Mouse (Mus musculus) kidney, postnatal 0 days (tissue): ENCODE data around the gene Slc9a9. TPM values are rescaled to one million over a fixed set of nuclear protein-coding genes. Genes with fewer than 3 reads are reported as not detected.
A peak's percentile ranks its signal among the peaks of the same experiment; 100 is the strongest.

Source experiments
- ATAC-seq: fragments of 200-750 bp; cut with Nextera tagmentation; replicated peaks from 2 replicates; pipeline ENCODE4 v1.8.0; 2017; ENCODE audit warnings: low read depth, moderate number of reproducible peaks, moderate TSS enrichment, moderate library complexity; ENCODE audit not compliant: low FRiP score
- DNase-seq: peaks from one replicate; pipeline ENCODE4 v3.0.0-alpha.2; 2016; ENCODE audit warnings: low spot score
- H3K27ac ChIP-seq: fragments of 300-500 bp; sonication (generic); 2 replicates; pipeline ENCODE4 v1.5.1; 2014; ENCODE audit warnings: mild to moderate bottlenecking
- H3K27me3 ChIP-seq: fragments of 300-500 bp; sonication (generic); 2 replicates; pipeline ENCODE4 v1.6.1; 2014; ENCODE audit warnings: low read length, mixed read lengths; ENCODE audit not compliant: insufficient read depth
- H3K36me3 ChIP-seq: fragments of 300-500 bp; sonication (generic); 2 replicates; pipeline ENCODE4 v1.6.1; 2014; ENCODE audit warnings: low read length, mixed read lengths; ENCODE audit not compliant: insufficient read depth
- H3K4me1 ChIP-seq: fragments of 300-500 bp; sonication (generic); replicated peaks from 2 replicates; pipeline ENCODE4 v1.6.1; 2014; ENCODE audit warnings: antibody characterized with exemption, low read length, mixed read lengths; ENCODE audit not compliant: insufficient read depth
- H3K4me2 ChIP-seq: fragments of 300-500 bp; sonication (generic); 2 replicates; pipeline ENCODE4 v1.6.1; 2014; ENCODE audit warnings: mild to moderate bottlenecking, low read length, moderate library complexity, mixed read lengths
- H3K4me3 ChIP-seq: fragments of 300-500 bp; sonication (generic); replicated peaks from 2 replicates; pipeline ENCODE4 v1.5.1; 2014; ENCODE audit warnings: low read depth, low read length
- H3K9ac ChIP-seq: fragments of 300-500 bp; sonication (generic); 2 replicates; pipeline ENCODE4 v1.6.1; 2014; ENCODE audit warnings: low read depth, low read length
- H3K9me3 ChIP-seq: fragments of 300-500 bp; sonication (generic); replicated peaks from 2 replicates; pipeline ENCODE4 v1.6.1; 2016; ENCODE audit warnings: low read length, inconsistent platforms, mixed read lengths
- CTCF ChIP-seq: IDR thresholded peaks from 2 replicates; pipeline ENCODE4 v1.5.1; 2016; ENCODE audit warnings: antibody characterized with exemption, low read depth, mild to moderate bottlenecking, moderate library complexity
- WGBS: fragments of 180-500 bp; shearing (Covaris S2); extraction: QIAGEN DNeasy Blood & Tissue Kit; methylation state at CpG from one replicate; pipeline ENCODE4 v1.1.7; 2014; 5-methylcytosine and 5-hydroxymethylcytosine counted together
- polyA plus RNA-seq: library from polyadenylated mRNA; unstranded; fragments of >200 nt; fragmentation: Nextera tagmentation; extraction: Ambion mirVana; gene quantifications from 2 replicates; pipeline ENCODE4 v1.2.1, GENCODE M21; 2015

The Slc9a9 gene
- polyA plus RNA-seq, 1 experiment from 2014 or later, result 2.6 TPM

DNA sequence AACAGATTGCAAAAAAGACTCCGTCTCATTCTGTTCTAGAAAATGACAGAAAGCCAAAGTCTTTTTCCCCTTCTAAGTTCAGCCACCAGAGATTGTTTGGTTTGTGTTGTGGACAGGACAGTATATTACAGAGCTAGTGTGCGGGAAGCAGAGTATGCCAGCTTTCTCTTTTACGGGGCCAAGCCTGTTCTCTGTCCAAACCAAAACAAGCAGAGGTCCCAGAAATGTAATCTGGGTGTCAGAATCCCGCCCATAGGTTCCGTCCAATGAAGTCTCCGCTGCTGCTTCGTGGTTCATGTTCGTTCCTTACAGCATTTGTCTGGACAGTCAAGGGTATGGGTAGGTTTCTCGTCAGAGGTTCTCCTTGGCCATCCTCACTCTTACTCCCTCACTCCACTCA is 242.4 kb downstream of the Slc9a9 start:
- WGBS, result 76% methylated on average over 9 of the region's 9 CpGs
- no peaks in the 10 kb centered on the region for H3K27me3 ChIP-seq
- no peaks in the 10 kb centered on the region for H3K9me3 ChIP-seq
- ATAC-seq (no peak), DNase-seq (no peak)
- no peaks in the 10 kb centered on the region for H3K4me1 ChIP-seq
- H3K36me3 ChIP-seq, result no peaks in the 10 kb centered on the region
- no peak overlapping the region for H3K27ac ChIP-seq
- no peak overlapping the region for H3K4me3 ChIP-seq
- H3K9ac ChIP-seq, result no peak overlapping the region
- H3K4me2 ChIP-seq, result no peak overlapping the region
- TF ChIP-seq CTCF, result no peak

DNA sequence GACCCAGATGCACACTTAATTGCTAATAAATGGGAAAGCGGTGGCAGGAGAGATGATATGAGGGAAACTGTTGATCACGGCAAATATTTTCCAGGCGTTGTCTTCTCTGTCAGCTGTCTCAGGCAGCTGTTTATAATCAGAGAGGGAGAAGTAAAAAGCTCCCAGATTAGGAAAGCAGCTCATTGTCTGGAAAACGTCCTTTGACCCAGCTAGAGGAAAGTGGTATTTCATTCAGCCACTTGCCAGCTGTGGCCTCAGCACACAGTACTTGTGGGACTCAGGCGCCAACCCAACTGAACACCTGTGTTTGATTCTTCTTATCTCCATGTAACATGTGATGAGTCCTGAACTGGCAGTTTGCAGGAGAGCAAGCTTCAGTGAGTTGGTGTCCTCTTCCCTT is 252.4 kb downstream of the Slc9a9 start:
- Histone ChIP-seq H3K27me3 (no peaks in the 10 kb centered on the region), H3K9me3 (no peaks in the 10 kb centered on the region), H3K27ac (no peak overlapping the region), H3K4me2 (no peak overlapping the region), H3K36me3 (no peaks in the 10 kb centered on the region), H3K4me3 (no peak overlapping the region), H3K9ac (no peak overlapping the region), H3K4me1 (no peaks in the 10 kb centered on the region)
- no peak for TF ChIP-seq CTCF
- no peak for DNase-seq
- WGBS, result 45% methylated on average over 5 of the region's 5 CpGs
- ATAC-seq, result no peak

DNA sequence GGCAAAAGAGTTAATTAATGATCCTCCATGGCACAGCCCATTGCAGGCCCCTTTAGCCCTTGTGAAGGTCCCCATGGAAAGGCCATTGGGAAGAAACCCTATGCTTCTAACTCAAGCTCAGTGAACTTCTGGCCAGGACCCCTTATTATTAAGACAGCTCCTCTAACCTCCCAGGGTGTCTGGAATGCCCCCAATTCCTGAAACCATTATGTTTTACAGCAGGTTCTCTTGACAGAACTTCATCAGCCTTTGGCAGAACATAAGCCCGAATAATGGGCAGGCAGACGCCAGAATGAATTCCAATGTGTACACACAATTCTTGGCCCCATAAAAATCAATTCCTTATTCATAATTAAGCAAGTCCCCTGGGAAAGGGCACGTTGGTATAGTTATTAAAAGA is 256.1 kb downstream of the Slc9a9 start:
- Histone ChIP-seq H3K36me3 (no peaks in the 10 kb centered on the region), H3K27ac (no peak overlapping the region), H3K4me3 (no peak overlapping the region), H3K9me3 (no peaks in the 10 kb centered on the region), H3K4me1 (no peaks in the 10 kb centered on the region), H3K9ac (no peak overlapping the region), H3K27me3 (no peaks in the 10 kb centered on the region), H3K4me2 (no peak overlapping the region)
- no peak for ATAC-seq
- 67% methylated on average over 3 of the region's 3 CpGs for WGBS
- TF ChIP-seq CTCF, result no peak
- DNase-seq, result no peak

DNA sequence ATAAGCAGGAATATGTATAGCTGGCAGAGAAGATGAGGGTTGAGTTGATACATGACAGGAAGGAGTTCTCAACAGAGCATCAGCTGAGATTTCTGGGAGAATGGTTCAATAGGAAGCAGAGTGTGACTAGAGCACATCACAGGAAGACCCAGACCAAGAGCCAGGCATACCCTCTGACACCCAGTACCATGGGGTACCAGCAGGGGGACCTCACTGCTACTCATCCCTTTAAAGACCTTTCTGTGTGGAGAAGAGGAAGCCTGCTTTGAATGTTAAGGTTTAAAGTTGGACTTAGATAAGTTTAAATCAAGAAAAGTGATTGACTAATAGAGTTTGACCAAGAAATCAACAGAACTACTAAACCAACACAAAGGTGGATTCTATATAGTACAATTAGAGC is 257.4 kb downstream of the Slc9a9 start:
- Histone ChIP-seq H3K9ac (no peak overlapping the region), H3K36me3 (no peaks in the 10 kb centered on the region), H3K4me2 (no peak overlapping the region), H3K9me3 (no peaks in the 10 kb centered on the region), H3K27me3 (no peaks in the 10 kb centered on the region), H3K4me1 (no peaks in the 10 kb centered on the region), H3K27ac (no peak overlapping the region), H3K4me3 (no peak overlapping the region)
- TF ChIP-seq CTCF, result peak; percentile 52
- ATAC-seq (no peak), DNase-seq (no peak)

DNA sequence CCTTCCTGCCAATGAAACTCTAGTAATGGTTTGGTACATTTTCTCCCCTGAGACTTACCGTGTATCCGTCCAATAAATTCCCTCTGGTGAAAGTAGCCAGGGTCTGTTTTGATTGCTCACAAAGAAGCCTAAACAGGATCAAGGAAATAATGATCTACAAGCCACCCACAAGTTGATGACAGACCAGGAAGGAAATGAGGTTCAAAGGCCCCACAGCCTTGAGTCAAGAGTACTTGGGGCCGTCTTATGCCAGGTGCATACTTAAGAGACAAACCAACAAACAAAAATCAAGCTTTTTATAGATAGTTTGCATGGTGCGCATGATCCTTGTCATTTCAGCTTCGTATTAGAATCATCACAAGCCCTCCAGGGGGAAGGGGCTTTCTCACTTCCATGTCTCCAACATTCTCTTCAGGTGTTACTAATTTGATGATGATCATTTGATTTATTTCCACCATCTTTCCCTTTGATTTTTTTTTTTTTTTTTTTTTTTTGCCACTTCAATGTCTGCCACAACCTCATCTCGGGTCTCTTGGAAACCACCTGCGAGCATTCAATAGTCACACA is 275.9 kb downstream of the Slc9a9 start:
- no peak overlapping the region for H3K4me3 ChIP-seq
- H3K9ac ChIP-seq, result no peak overlapping the region
- no peaks in the 10 kb centered on the region for H3K36me3 ChIP-seq
- 77% methylated on average over 7 of the region's 7 CpGs for WGBS
- no peaks in the 10 kb centered on the region for H3K9me3 ChIP-seq
- TF ChIP-seq CTCF, result no peak
- ATAC-seq, result no peak
- H3K4me2 ChIP-seq, result no peak overlapping the region
- DNase-seq, result no peak
- no peaks in the 10 kb centered on the region for H3K4me1 ChIP-seq
- H3K27me3 ChIP-seq, result no peaks in the 10 kb centered on the region
- no peak overlapping the region for H3K27ac ChIP-seq

DNA sequence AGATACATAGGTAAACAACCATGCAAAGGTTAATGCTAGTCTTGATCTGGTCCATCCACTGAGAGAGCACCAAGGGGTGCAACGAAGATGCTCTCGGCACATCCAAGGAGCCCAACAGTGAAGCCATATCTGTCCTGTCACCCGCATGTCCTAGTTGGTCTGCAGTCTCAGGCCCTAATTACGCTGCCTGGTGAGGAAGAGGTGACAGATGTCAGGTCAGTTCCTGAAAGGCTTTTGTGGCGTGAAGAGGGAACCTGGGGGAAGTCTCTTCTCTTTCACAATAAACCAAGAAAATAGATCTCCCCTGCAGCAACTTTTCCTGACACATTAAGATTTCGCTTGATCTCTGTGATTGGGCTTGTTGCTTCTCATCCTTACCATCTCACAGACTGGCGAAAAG is 277.5 kb downstream of the Slc9a9 start:
- H3K9me3 ChIP-seq, result no peaks in the 10 kb centered on the region
- no peak overlapping the region for H3K4me3 ChIP-seq
- H3K27ac ChIP-seq, result no peak overlapping the region
- DNase-seq (no peak), ATAC-seq (no peak)
- TF ChIP-seq CTCF, result no peak
- no peaks in the 10 kb centered on the region for H3K36me3 ChIP-seq
- H3K4me1 ChIP-seq, result no peaks in the 10 kb centered on the region
- H3K27me3 ChIP-seq, result no peaks in the 10 kb centered on the region
- H3K4me2 ChIP-seq, result no peak overlapping the region
- 81% methylated on average over 7 of the region's 7 CpGs for WGBS
- no peak overlapping the region for H3K9ac ChIP-seq

DNA sequence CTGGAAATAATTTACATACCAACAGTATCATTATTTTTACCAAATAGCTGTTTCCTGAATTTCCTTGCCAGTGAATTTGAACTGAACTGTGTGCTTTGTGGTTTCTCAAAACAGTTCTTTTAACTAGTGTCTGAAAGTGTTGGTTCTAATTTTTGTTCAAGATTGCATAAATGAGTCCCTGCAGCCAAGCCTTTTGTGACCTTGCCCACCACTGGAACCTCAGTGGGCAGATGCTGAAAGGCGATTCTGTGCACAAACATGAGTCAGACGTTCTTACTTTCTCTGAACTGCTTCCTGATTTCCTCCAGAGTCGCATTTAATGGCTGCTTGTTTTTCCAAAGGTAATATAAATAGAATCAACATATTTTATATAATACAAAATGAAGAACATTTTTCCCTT is 281.0 kb downstream of the Slc9a9 start:
- no peaks in the 10 kb centered on the region for H3K9me3 ChIP-seq
- ATAC-seq, result no peak
- H3K4me2 ChIP-seq, result no peak overlapping the region
- 29% methylated on average over 3 of the region's 3 CpGs for WGBS
- H3K4me3 ChIP-seq, result no peak overlapping the region
- TF ChIP-seq CTCF, result no peak
- H3K27ac ChIP-seq, result no peak overlapping the region
- DNase-seq, result no peak
- no peaks in the 10 kb centered on the region for H3K36me3 ChIP-seq
- H3K9ac ChIP-seq, result no peak overlapping the region
- no peaks in the 10 kb centered on the region for H3K4me1 ChIP-seq
- H3K27me3 ChIP-seq, result no peaks in the 10 kb centered on the region
